Comparison of ENCODE assay signal across 25 mouse cellular contexts in genomic region chr10:116841551-116841950, GRCm38 (mm10). TPM values are rescaled to one million over a fixed set of nuclear protein-coding genes. Genes with fewer than 3 reads are reported as not detected.
A peak's percentile ranks its signal among the peaks of the same experiment; 100 is the strongest.
DNase-seq lines count a peak whose midpoint lies in the region; ATAC-seq and TF ChIP-seq lines count a peak whose summit lies in the region.
"Had no signal": no experiment of that assay in that cellular context is flagged by ENCODE, and none has a peak within 500 bp of the region (broad histone marks: within the 10 kb centered on the region; RNA-seq: fewer than 3 reads in every experiment).

No protein-coding gene starts in this region.

- no peaks in the 10 kb centered on the region for H3K4me1 ChIP-seq in hindbrain, postnatal 0 days (ENCODE audit: insufficient read depth, low read length)
- no peaks in the 10 kb centered on the region for H3K4me1 ChIP-seq in hindbrain, embryonic 13.5 days (replicated peaks)
- no peaks in the 10 kb centered on the region for H3K4me1 ChIP-seq in midbrain, postnatal 0 days (ENCODE audit: insufficient read depth, low read length)
- H3K4me1 ChIP-seq in midbrain, embryonic 14.5 days (ENCODE audit: control insufficient read depth, insufficient read depth, low read length): no peaks in the 10 kb centered on the region
- H3K4me1 ChIP-seq: embryonic facial prominence, embryonic 10.5 days; forebrain, embryonic 13.5 days; forebrain, embryonic 15.5 days had no signal

- peak; percentile 50 to 59 for DNase-seq in cerebellum, postnatal 10 days
- DNase-seq in cerebellum, adult 9-10 months: no peak
- DNase-seq in hindbrain, postnatal 0 days (ENCODE audit: low spot score): peak; percentile 23
- peak; percentile 19 for DNase-seq in midbrain, postnatal 0 days (ENCODE audit: low spot score)
- DNase-seq in midbrain, embryonic 14.5 days: no peak
- DNase-seq: adrenal gland, adult 8-10 months; adrenal gland, postnatal 14 days; adrenal gland, postnatal 36 days; B cell, adult 2 months; cerebellum, adult 11-12 months; cerebellum, adult 2 months; cerebellum, adult 9-11 months; cerebellum, postnatal 25 days; forebrain, postnatal 0 days had no signal

- no peak overlapping the region for H3K4me2 ChIP-seq in hindbrain, postnatal 0 days (ENCODE audit: low read depth, low read length)
- H3K4me2 ChIP-seq in hindbrain, embryonic 13.5 days: no peak overlapping the region
- no peak overlapping the region for H3K4me2 ChIP-seq in midbrain, postnatal 0 days (ENCODE audit: low read depth, low read length, poor library complexity, severe bottlenecking)
- no peak overlapping the region for H3K4me2 ChIP-seq in midbrain, embryonic 14.5 days (ENCODE audit: low read length)
- H3K4me2 ChIP-seq: embryonic facial prominence, embryonic 12.5 days; forebrain, embryonic 13.5 days; forebrain, embryonic 15.5 days had no signal

- no peak for TF ChIP-seq CTCF in hindbrain, postnatal 0 days (IDR thresholded peaks at IDR 0.05; ENCODE audit: low read depth)
- TF ChIP-seq CTCF in midbrain, postnatal 0 days (IDR thresholded peaks at IDR 0.05): no peak

- no peaks in the 10 kb centered on the region for H3K27me3 ChIP-seq in hindbrain, postnatal 0 days (ENCODE audit: insufficient read depth, low read length)
- H3K27me3 ChIP-seq in hindbrain, embryonic 13.5 days: no peaks in the 10 kb centered on the region
- H3K27me3 ChIP-seq in midbrain, postnatal 0 days (ENCODE audit: insufficient read depth, low read length): no peaks in the 10 kb centered on the region
- H3K27me3 ChIP-seq in midbrain, embryonic 14.5 days (ENCODE audit: control insufficient read depth, insufficient read depth, low read length): no peaks in the 10 kb centered on the region
- H3K27me3 ChIP-seq: CH12.LX; embryonic facial prominence, embryonic 12.5 days; forebrain, embryonic 13.5 days; forebrain, embryonic 15.5 days; Patski had no signal

- H3K9me3 ChIP-seq in hindbrain, postnatal 0 days (ENCODE audit: low read length): no peaks in the 10 kb centered on the region
- H3K9me3 ChIP-seq in hindbrain, embryonic 13.5 days: no peaks in the 10 kb centered on the region
- no peaks in the 10 kb centered on the region for H3K9me3 ChIP-seq in midbrain, postnatal 0 days (ENCODE audit: low read length)
- H3K9me3 ChIP-seq in midbrain, embryonic 14.5 days (ENCODE audit: control insufficient read depth, low read length): no peaks in the 10 kb centered on the region
- H3K9me3 ChIP-seq: embryonic facial prominence, embryonic 10.5 days; embryonic facial prominence, embryonic 12.5 days; forebrain, embryonic 13.5 days; forebrain, embryonic 15.5 days had no signal

- ATAC-seq in hindbrain, postnatal 0 days: 0 out of 2 replicates have a peak, but pooled peaks have one; percentile 18
- no peak for ATAC-seq in hindbrain, embryonic 13.5 days (ENCODE audit: low FRiP score)
- ATAC-seq in midbrain, postnatal 0 days (ENCODE audit: low FRiP score): no peak
- ATAC-seq in midbrain, embryonic 14.5 days (ENCODE audit: low FRiP score, low TSS enrichment): no peak
- ATAC-seq: activated CD4-positive, CD25-positive, alpha-beta regulatory T cell, adult 4 months; CD4-positive, CD25-positive, alpha-beta regulatory T cell, adult 4 months; forebrain, embryonic 13.5 days; forebrain, embryonic 15.5 days; forebrain, postnatal 0 days; Patski had no signal

- no peak overlapping the region for H3K27ac ChIP-seq in hindbrain, postnatal 0 days
- no peak overlapping the region for H3K27ac ChIP-seq in hindbrain, embryonic 13.5 days
- H3K27ac ChIP-seq in midbrain, postnatal 0 days (ENCODE audit: low read depth, low read length): no peak overlapping the region
- no peak overlapping the region for H3K27ac ChIP-seq in midbrain, embryonic 14.5 days (replicated peaks; ENCODE audit: low read depth, low read length)
- H3K27ac ChIP-seq: embryonic facial prominence, embryonic 10.5 days; embryonic facial prominence, embryonic 12.5 days; forebrain, embryonic 13.5 days; forebrain, embryonic 15.5 days had no signal

- H3K9ac ChIP-seq in hindbrain, postnatal 0 days (replicated peaks; ENCODE audit: low read length): no peak overlapping the region
- H3K9ac ChIP-seq in hindbrain, embryonic 13.5 days: no peak overlapping the region
- H3K9ac ChIP-seq in midbrain, postnatal 0 days (replicated peaks; ENCODE audit: low read length, poor library complexity, severe bottlenecking): no peak overlapping the region
- no peak overlapping the region for H3K9ac ChIP-seq in midbrain, embryonic 14.5 days (replicated peaks; ENCODE audit: low read length)
- H3K9ac ChIP-seq: embryonic facial prominence, embryonic 12.5 days; forebrain, embryonic 13.5 days; forebrain, embryonic 15.5 days; forebrain, postnatal 0 days had no signal

- no peak overlapping the region for H3K4me3 ChIP-seq in hindbrain, postnatal 0 days (ENCODE audit: low read length)
- no peak overlapping the region for H3K4me3 ChIP-seq in hindbrain, embryonic 13.5 days
- no peak overlapping the region for H3K4me3 ChIP-seq in midbrain, postnatal 0 days (ENCODE audit: low read depth, low read length)
- H3K4me3 ChIP-seq in midbrain, embryonic 14.5 days (replicated peaks; ENCODE audit: low read depth, low read length): no peak overlapping the region
- H3K4me3 ChIP-seq: embryonic facial prominence, embryonic 10.5 days; embryonic facial prominence, embryonic 12.5 days; forebrain, embryonic 13.5 days; forebrain, embryonic 15.5 days had no signal

- WGBS in hindbrain, postnatal 0 days: 50% methylated on average over 3 of the region's 3 CpGs
- 69% methylated on average over 3 of the region's 3 CpGs for WGBS in hindbrain, embryonic 13.5 days
- 71% methylated on average over 3 of the region's 3 CpGs for WGBS in midbrain, postnatal 0 days
- 71% methylated on average over 3 of the region's 3 CpGs for WGBS in midbrain, embryonic 14.5 days

- no peaks in the 10 kb centered on the region for H3K36me3 ChIP-seq in hindbrain, postnatal 0 days (ENCODE audit: insufficient read depth, low read length)
- H3K36me3 ChIP-seq in hindbrain, embryonic 13.5 days: no peaks in the 10 kb centered on the region
- no peaks in the 10 kb centered on the region for H3K36me3 ChIP-seq in midbrain, postnatal 0 days (ENCODE audit: insufficient read depth, low read length)
- H3K36me3 ChIP-seq in midbrain, embryonic 14.5 days (ENCODE audit: control insufficient read depth, insufficient read depth, low read length): no peaks in the 10 kb centered on the region
- H3K36me3 ChIP-seq: embryonic facial prominence, embryonic 10.5 days; embryonic facial prominence, embryonic 12.5 days; forebrain, embryonic 15.5 days; G1E had no signal

RNA-seq across cellular contexts. Expression of gene Myrfl, which starts 55.2 kb away (rescaled TPM):
- total RNA-seq in hindbrain, postnatal 0 days (2014; rRNA removed): not detected in 2 replicates
- 0.04 and 0.08 TPM in 2 replicates for polyA plus RNA-seq in hindbrain, postnatal 0 days (2015; fragmentation: Nextera tagmentation; extraction: Ambion mirVana)
- polyA plus RNA-seq in hindbrain, embryonic 13.5 days (2015; fragmentation: Nextera tagmentation; extraction: Ambion mirVana): 0.05 and 0.19 TPM in 2 replicates
- 0.11 TPM in 1 of 2 replicates, not detected in the other for total RNA-seq in midbrain, postnatal 0 days (2014; rRNA removed)
- polyA plus RNA-seq in midbrain, postnatal 0 days (2015; fragmentation: Nextera tagmentation; extraction: Ambion mirVana): 0.09 TPM in 2 replicates
- 0.14 TPM in 1 of 2 replicates, not detected in the other for polyA plus RNA-seq in midbrain, embryonic 14.5 days (2014; fragmentation: Nextera tagmentation; extraction: Ambion mirVana)
- total RNA-seq: adrenal gland, adult 18-20 months; adrenal gland, postnatal 14 days; CH12.LX; forebrain, postnatal 0 days had no signal
- polyA plus RNA-seq: activated CD4-positive, CD25-positive, alpha-beta regulatory T cell, adult 4 months; forebrain, postnatal 0 days; G1E had no signal

Comparison
In these comparisons a context has a peak if more than half of its experiments do, and no peak if none do; other contexts are left out.
1. DNase-seq: peak in cerebellum, postnatal 10 days (2 of 2), hindbrain, postnatal 0 days (single experiment) and midbrain, postnatal 0 days (single experiment); none in cerebellum, adult 9-10 months (single experiment) and midbrain, embryonic 14.5 days (single experiment).